Mouse (Mus musculus) kidney, adult 2 months (tissue): Measurements from ENCODE around the gene Mdga1.

ENCODE experiments used
- CTCF ChIP-seq: fragments of 200-500 bp; conservative IDR thresholded peaks from 2 replicates; pipeline ENCODE4 v1.5.1; 2011; ENCODE audit warnings: low read depth, mild to moderate bottlenecking, control low read depth, low read length, moderate library complexity, mixed read lengths; ENCODE audit not compliant: insufficient read depth, insufficient read length
- POLR2A ChIP-seq: fragments of 200-500 bp; IDR thresholded peaks from one replicate; pipeline ENCODE4 v1.6.1; 2011; ENCODE audit warnings: low read depth, low read length, control low read depth

- TF ChIP-seq CTCF (peak; percentile 63), POLR2A (no peak)
Observed at GRCm38 (mm10) chr17:29796086-29796485, 173.8 kb downstream of the Mdga1 start.
